Comparison of ENCODE assay signal across 20 mouse cellular contexts in the genomic region with DNA sequence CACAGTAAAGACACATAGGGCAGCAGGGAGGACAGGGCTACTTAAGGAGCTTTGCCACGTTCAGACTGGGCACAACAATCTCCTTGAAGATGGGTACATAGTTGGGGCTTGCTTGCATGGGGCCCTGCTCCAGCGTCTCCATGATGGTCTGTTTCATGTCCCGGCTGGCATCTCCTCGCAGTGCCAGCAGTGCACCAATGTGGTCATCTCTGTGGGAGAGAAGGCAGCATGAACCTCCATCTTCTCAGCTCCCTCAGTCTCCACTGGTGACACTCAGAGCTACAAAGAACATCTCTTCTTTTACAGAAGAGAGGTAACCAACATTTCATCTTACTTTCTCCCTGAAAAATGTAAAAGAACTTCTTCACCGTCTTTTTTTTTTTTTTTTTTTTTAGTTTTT. TPM values are rescaled to one million over a fixed set of nuclear protein-coding genes. Genes with fewer than 3 reads are reported as not detected.
DNase-seq lines count a peak whose midpoint lies in the region; ATAC-seq lines count a peak whose summit lies in the region.
"Had no signal": no experiment of that assay in that cellular context is flagged by ENCODE, and none has a peak within 500 bp of the region (broad histone marks: within the 10 kb centered on the region; RNA-seq: fewer than 3 reads in every experiment).

No protein-coding gene starts in this region.

- H3K27me3 ChIP-seq in heart, embryonic 10.5 days (ENCODE audit: insufficient read depth, poor library complexity, severe bottlenecking) = no peaks in the 10 kb centered on the region
- no peaks in the 10 kb centered on the region for H3K27me3 ChIP-seq in heart, embryonic 11.5 days (ENCODE audit: control insufficient read depth, insufficient read depth, low read length)
- H3K27me3 ChIP-seq: CH12.LX, Patski had no signal

- peaks cover 58% of the 10 kb centered on the region for H3K36me3 ChIP-seq in heart, embryonic 10.5 days
- H3K36me3 ChIP-seq in heart, embryonic 11.5 days (ENCODE audit: control insufficient read depth, insufficient read depth, low read length) = peaks cover 22% of the 10 kb centered on the region

- no peak overlapping the region for H3K4me2 ChIP-seq in heart, embryonic 11.5 days

- 95% methylated on average over 5 of the region's 5 CpGs for WGBS in heart, embryonic 10.5 days
- WGBS in heart, embryonic 11.5 days (ENCODE audit: insufficient replicate concordance) = 89% methylated on average over 5 of the region's 5 CpGs

- peak; percentile 69 for DNase-seq in heart, adult 11 months
- DNase-seq in heart, postnatal 10 days = no peak
- DNase-seq in heart, embryonic 10.5 days (ENCODE audit: low spot score) = peak; percentile 57
- DNase-seq: adrenal gland, adult 2 months; adrenal gland, adult 8-10 months; adrenal gland, postnatal 10 days; adrenal gland, postnatal 14 days; adrenal gland, postnatal 25 days; adrenal gland, postnatal 36 days; B cell, adult 2 months; cerebellum, adult 11 months; cerebellum, adult 11-12 months; cerebellum, adult 18-20 months had no signal

- H3K27ac ChIP-seq in heart, embryonic 10.5 days = no peak overlapping the region
- H3K27ac ChIP-seq in heart, embryonic 11.5 days (ENCODE audit: low read depth, low read length) = no peak overlapping the region

- ATAC-seq in heart, embryonic 11.5 days (replicated peaks; ENCODE audit: insufficient number of reproducible peaks, low FRiP score, low TSS enrichment) = no peak
- ATAC-seq: activated CD4-positive, CD25-positive, alpha-beta regulatory T cell, adult 4 months; CD4-positive, CD25-positive, alpha-beta regulatory T cell, adult 4 months; Patski had no signal

- peaks cover 5% of the 10 kb centered on the region; the same call in 1 of the 2 replicates for H3K4me1 ChIP-seq in heart, embryonic 10.5 days
- no peaks in the 10 kb centered on the region for H3K4me1 ChIP-seq in heart, embryonic 11.5 days (ENCODE audit: control insufficient read depth, insufficient read depth, low read length)

- H3K9ac ChIP-seq in heart, embryonic 11.5 days (ENCODE audit: low read depth, low read length) = no peak overlapping the region

- intact Hi-C loops in heart, postnatal 10 days (cut with DNase I) = no loop called here

- H3K9me3 ChIP-seq in heart, embryonic 10.5 days = no peaks in the 10 kb centered on the region
- no peaks in the 10 kb centered on the region for H3K9me3 ChIP-seq in heart, embryonic 11.5 days (replicated peaks; ENCODE audit: control insufficient read depth, low read length)
- H3K9me3 ChIP-seq: G1E had no signal

- no peak overlapping the region for H3K4me3 ChIP-seq in heart, embryonic 10.5 days
- H3K4me3 ChIP-seq in heart, embryonic 11.5 days (ENCODE audit: low read depth, low read length) = no peak overlapping the region

RNA-seq across cellular contexts. Expression of gene Exoc3, which starts 36.5 kb away (rescaled TPM):
- total RNA-seq in heart, postnatal 10 days (2021) = 10 to 100 TPM; 54.4 to 57.3 TPM
- 62.0 and 62.6 TPM in 2 replicates for polyA plus RNA-seq in heart, embryonic 10.5 days (2016; fragmentation: Nextera tagmentation; extraction: Ambion mirVana)
- polyA plus RNA-seq in heart, embryonic 11.5 days (2014; fragmentation: Nextera tagmentation; extraction: Ambion mirVana) = 58.0 and 64.4 TPM in 2 replicates

RNA-seq across cellular contexts. Expression of gene Slc9a3, which starts 50.8 kb away (rescaled TPM):
- under 1 TPM; 0.65 to 0.74 TPM for total RNA-seq in heart, postnatal 10 days (2021)
- polyA plus RNA-seq in heart, embryonic 10.5 days (2016; fragmentation: Nextera tagmentation; extraction: Ambion mirVana) = 0.04 TPM in 1 of 2 replicates, not detected in the other
- polyA plus RNA-seq in heart, embryonic 11.5 days (2014; fragmentation: Nextera tagmentation; extraction: Ambion mirVana) = not detected in 2 replicates
- total RNA-seq: CH12.LX, ES-E14 had no signal
- polyA plus RNA-seq: activated CD4-positive, CD25-positive, alpha-beta regulatory T cell, adult 4 months; CD4-positive, CD25-positive, alpha-beta regulatory T cell, adult 4 months; G1E; Patski had no signal

Comparison
In these comparisons a context has a peak if more than half of its experiments do, and no peak if none do; other contexts are left out.
1. DNase-seq: peak in heart, adult 11 months (single experiment) and heart, embryonic 10.5 days (single experiment); none in heart, postnatal 10 days (0 of 2).